Mouse (Mus musculus) 3134 (cell line): ENCODE measurements around the gene Cygb.

Experiments
- DNase-seq: peaks from one replicate; pipeline ENCODE4 v3.0.0-alpha.2; 2011; ENCODE audit warnings: low spot score; ENCODE audit not compliant: insufficient read length; ENCODE audit errors: extremely low read depth

Cygb gene

GRCm38 (mm10) chr11:116654255-116654821, at the start of gene Cygb:
TSS of gene Cygb (minus strand) at chr11:116654313.
- DNase-seq: no peak

- DNase-seq: peak; percentile 61
These were observed 47.3 kb upstream of the Cygb start for GRCm38 (mm10) chr11:116701377-116701841.

GRCm38 (mm10) chr11:116697521-116697920, 43.4 kb upstream of the Cygb start:
- no peak for DNase-seq

- DNase-seq: no peak
These were observed 42.3 kb upstream of the Cygb start for GRCm38 (mm10) chr11:116696426-116696825.

- DNase-seq: no peak
These were observed 41.2 kb upstream of the Cygb start for GRCm38 (mm10) chr11:116695194-116695880.

- no peak for DNase-seq
These were observed 40.4 kb upstream of the Cygb start for GRCm38 (mm10) chr11:116694250-116695193.

- DNase-seq: no peak
These were observed 39.8 kb upstream of the Cygb start for GRCm38 (mm10) chr11:116693899-116694249.

GRCm38 (mm10) chr11:116690701-116691575, 36.8 kb upstream of the Cygb start:
- DNase-seq: no peak

GRCm38 (mm10) chr11:116689622-116690021, 35.5 kb upstream of the Cygb start:
- DNase-seq: no peak

GRCm38 (mm10) chr11:116687897-116688296, 33.8 kb upstream of the Cygb start:
- no peak for DNase-seq

GRCm38 (mm10) chr11:116685729-116686128, 31.6 kb upstream of the Cygb start:
- DNase-seq: no peak

GRCm38 (mm10) chr11:116683777-116684176, 29.7 kb upstream of the Cygb start:
- DNase-seq: no peak

- DNase-seq: no peak
These were observed 28.5 kb upstream of the Cygb start for GRCm38 (mm10) chr11:116682501-116683144.

GRCm38 (mm10) chr11:116681147-116681546, 27.0 kb upstream of the Cygb start:
- no peak for DNase-seq

- DNase-seq: no peak
These were observed 26.4 kb upstream of the Cygb start for GRCm38 (mm10) chr11:116680321-116681091.

- no peak for DNase-seq
These were observed 25.0 kb upstream of the Cygb start for GRCm38 (mm10) chr11:116679148-116679547.

GRCm38 (mm10) chr11:116677711-116678441, 23.8 kb upstream of the Cygb start:
- DNase-seq: no peak

GRCm38 (mm10) chr11:116676175-116676976, 22.3 kb upstream of the Cygb start:
- DNase-seq: no peak
